Mouse (Mus musculus) CH12.LX (cell line): Measurements from ENCODE around the gene Cox18. TPM values are rescaled to one million over a fixed set of nuclear protein-coding genes. Genes with fewer than 3 reads are reported as not detected.
A peak's percentile ranks its signal among the peaks of the same experiment; 100 is the strongest.
"Not testable (repeated sequence)": the region's sequence is repeated elsewhere in the genome, so short reads cannot be mapped to it uniquely, and the experiment has no call there.

Source experiments
- DNase-seq: peaks from one replicate; pipeline ENCODE4 v3.0.0-alpha.2; 2013; ENCODE audit errors: extremely low read depth
- H3K27ac ChIP-seq: 2 replicates; pipeline ENCODE4 v1.5.1; 2012; ENCODE audit warnings: low read depth, mild to moderate bottlenecking, control low read depth, moderate library complexity; ENCODE audit not compliant: insufficient read depth
- H3K27me3 ChIP-seq: replicated peaks from 2 replicates; pipeline ENCODE3; 2012; ENCODE audit warnings: inconsistent platforms
- H3K36me3 ChIP-seq, 2 experiments: replicated peaks in 1 of 2; 2 replicates each; pipeline versions ENCODE3 to v1.6.1; 2012; ENCODE audit warnings: inconsistent platforms in 1 of 2, low read length in 1 of 2, mild to moderate bottlenecking in 1 of 2, mixed read lengths in 1 of 2, moderate library complexity in 1 of 2; ENCODE audit not compliant: control insufficient read depth in 1 of 2, insufficient read depth in 1 of 2
- H3K4me1 ChIP-seq, 2 experiments: 2 replicates each; pipeline ENCODE4 v1.6.1; 2012; ENCODE audit warnings: inconsistent platforms in 1 of 2, moderate library complexity in 1 of 2; ENCODE audit not compliant: insufficient read depth in 2 of 2, control insufficient read depth in 1 of 2
- H3K4me2 ChIP-seq: 2 replicates; pipeline ENCODE4 v1.6.1; 2012; ENCODE audit warnings: low read depth, mild to moderate bottlenecking, control low read depth; ENCODE audit not compliant: poor library complexity, insufficient read depth, severe bottlenecking
- H3K4me3 ChIP-seq, 3 experiments: fragments of 150-350 bp in 1 of 3; sonication (generic) in 1 of 3; replicated peaks in 1 of 3; 2 replicates each; pipeline versions ENCODE3 to v1.5.1; 2011 to 2012; ENCODE audit warnings: low read depth in 2 of 3, low read length in 2 of 3, mild to moderate bottlenecking in 2 of 3, moderate library complexity in 2 of 3, control low read depth in 1 of 3, improper control_type of control experiment in 1 of 3, inconsistent platforms in 1 of 3, mixed read lengths in 1 of 3; ENCODE audit not compliant: poor library complexity in 1 of 3
- H3K79me2 ChIP-seq: replicated peaks from 2 replicates; pipeline ENCODE4 v1.6.1; 2012; ENCODE audit warnings: mild to moderate bottlenecking, moderate library complexity; ENCODE audit not compliant: control insufficient read depth, poor library complexity, insufficient read depth, severe bottlenecking; ENCODE audit errors: extremely low read depth
- H3K9ac ChIP-seq: 2 replicates; pipeline ENCODE4 v1.6.1; 2012; ENCODE audit warnings: low read depth, mild to moderate bottlenecking, control low read depth, moderate library complexity; ENCODE audit not compliant: insufficient read depth
- H3K9me3 ChIP-seq: replicated peaks from 2 replicates; pipeline ENCODE3; 2012; ENCODE audit warnings: low read length, inconsistent platforms, mixed read lengths
- BHLHE40 ChIP-seq: IDR thresholded peaks from 2 replicates; pipeline ENCODE4 v1.6.1; 2011; ENCODE audit warnings: mild to moderate bottlenecking, low read depth, low read length, improper control_type of control experiment
- CTCF ChIP-seq, 2 experiments: IDR thresholded peaks in 1 of 2; conservative IDR thresholded peaks in 1 of 2; 2 replicates each; pipeline ENCODE4 v1.5.1; 2011 to 2012; ENCODE audit warnings: low read depth in 2 of 2, low read length in 2 of 2, improper control_type of control experiment in 1 of 2, inconsistent platforms in 1 of 2, mild to moderate bottlenecking in 1 of 2, moderate library complexity in 1 of 2
- E2F4 ChIP-seq: IDR thresholded peaks from 2 replicates; pipeline ENCODE4 v1.6.1; 2011; ENCODE audit warnings: low read depth, low read length, improper control_type of control experiment; ENCODE audit not compliant: insufficient replicate concordance
- ELF1 ChIP-seq: IDR thresholded peaks from 2 replicates; pipeline ENCODE4 v1.6.1; 2014; ENCODE audit warnings: low read depth, mild to moderate bottlenecking, inconsistent platforms, low read length, improper control_type of control experiment
- EP300 ChIP-seq: IDR thresholded peaks from 2 replicates; pipeline ENCODE4 v1.6.1; 2011; ENCODE audit warnings: low read length, improper control_type of control experiment
- ETS1 ChIP-seq: conservative IDR thresholded peaks from 2 replicates; pipeline ENCODE4 v1.6.1; 2012; ENCODE audit warnings: low read depth, mild to moderate bottlenecking, inconsistent platforms, low read length, improper control_type of control experiment, moderate library complexity
- HCFC1 ChIP-seq: IDR thresholded peaks from 2 replicates; pipeline ENCODE4 v1.6.1; 2012; ENCODE audit warnings: low read depth, mild to moderate bottlenecking, inconsistent platforms, low read length, improper control_type of control experiment
- IRF4 ChIP-seq: IDR thresholded peaks from 2 replicates; pipeline ENCODE4 v1.6.1; 2014; ENCODE audit warnings: low read depth, mild to moderate bottlenecking, inconsistent platforms, low read length, improper control_type of control experiment
- JUND ChIP-seq: conservative IDR thresholded peaks from 2 replicates; pipeline ENCODE4 v1.6.1; 2011; ENCODE audit warnings: low read depth, low read length, improper control_type of control experiment
- KAT2A ChIP-seq: IDR thresholded peaks from 2 replicates; pipeline ENCODE4 v1.6.1; 2012; ENCODE audit warnings: low read length, improper control_type of control experiment, inconsistent platforms; ENCODE audit not compliant: insufficient replicate concordance
- MAX ChIP-seq: IDR thresholded peaks from 2 replicates; pipeline ENCODE4 v1.6.1; 2011; ENCODE audit warnings: low read length, improper control_type of control experiment
- MAZ ChIP-seq: IDR thresholded peaks from 2 replicates; pipeline ENCODE4 v1.6.1; 2012; ENCODE audit warnings: low read depth, mild to moderate bottlenecking, inconsistent platforms, low read length, improper control_type of control experiment, moderate library complexity
- MEF2A ChIP-seq: IDR thresholded peaks from 2 replicates; pipeline ENCODE4 v1.6.1; 2014; ENCODE audit warnings: low read depth, mild to moderate bottlenecking, inconsistent platforms, low read length, improper control_type of control experiment, borderline replicate concordance
- MXI1 ChIP-seq: IDR thresholded peaks from 2 replicates; pipeline ENCODE4 v1.6.1; 2011; ENCODE audit warnings: mild to moderate bottlenecking, low read depth, low read length, improper control_type of control experiment
- MYC ChIP-seq: IDR thresholded peaks from 2 replicates; pipeline ENCODE4 v1.6.1; 2011; ENCODE audit warnings: low read depth, mild to moderate bottlenecking, improper control_type of control experiment, low read length
- NELFE ChIP-seq: IDR thresholded peaks from 2 replicates; pipeline ENCODE4 v1.6.1; 2011; ENCODE audit warnings: low read depth, low read length, improper control_type of control experiment
- NRF1 ChIP-seq: IDR thresholded peaks from 2 replicates; pipeline ENCODE4 v1.6.1; 2014; ENCODE audit warnings: low read depth, mild to moderate bottlenecking, inconsistent platforms, low read length, improper control_type of control experiment, moderate library complexity
- PAX5 ChIP-seq: IDR thresholded peaks from 2 replicates; pipeline ENCODE4 v1.6.1; 2012; ENCODE audit warnings: low read length, inconsistent platforms, mixed read lengths
- POLR2A ChIP-seq: IDR thresholded peaks from 2 replicates; pipeline ENCODE4 v1.6.1; 2011; ENCODE audit warnings: low read depth, mild to moderate bottlenecking, improper control_type of control experiment, low read length
- POLR2AphosphoS2 ChIP-seq: IDR thresholded peaks from 2 replicates; pipeline ENCODE4 v1.6.1; 2011; ENCODE audit warnings: low read depth, low read length, improper control_type of control experiment
- RAD21 ChIP-seq: IDR thresholded peaks from 2 replicates; pipeline ENCODE4 v1.6.1; 2011; ENCODE audit warnings: low read depth, mild to moderate bottlenecking, low read length, improper control_type of control experiment, moderate library complexity
- RCOR1 ChIP-seq: conservative IDR thresholded peaks from 2 replicates; pipeline ENCODE4 v1.6.1; 2012; ENCODE audit warnings: low read depth, mild to moderate bottlenecking, inconsistent platforms, low read length, improper control_type of control experiment
- SIN3A ChIP-seq: IDR thresholded peaks from 2 replicates; pipeline ENCODE4 v1.6.1; 2012; ENCODE audit warnings: low read length, improper control_type of control experiment, inconsistent platforms
- SMC3 ChIP-seq: IDR thresholded peaks from 2 replicates; pipeline ENCODE4 v1.6.1; 2011; ENCODE audit warnings: low read depth, low read length, improper control_type of control experiment
- TBP ChIP-seq: conservative IDR thresholded peaks from 2 replicates; pipeline ENCODE4 v1.6.1; 2011; ENCODE audit warnings: low read depth, low read length, improper control_type of control experiment
- TCF12 ChIP-seq: IDR thresholded peaks from 2 replicates; pipeline ENCODE4 v1.6.1; 2014; ENCODE audit warnings: low read depth, mild to moderate bottlenecking, inconsistent platforms, low read length, improper control_type of control experiment
- UBTF ChIP-seq: IDR thresholded peaks from 2 replicates; pipeline ENCODE4 v1.6.1; 2012; ENCODE audit warnings: low read depth, mild to moderate bottlenecking, inconsistent platforms, low read length, improper control_type of control experiment, moderate library complexity
- USF1 ChIP-seq: IDR thresholded peaks from 2 replicates; pipeline ENCODE4 v1.6.1; 2014; ENCODE audit warnings: low read depth, mild to moderate bottlenecking, inconsistent platforms, low read length, improper control_type of control experiment
- USF2 ChIP-seq: conservative IDR thresholded peaks from 2 replicates; pipeline ENCODE4 v1.6.1; 2011; ENCODE audit warnings: low read depth, low read length, improper control_type of control experiment
- ZC3H11A ChIP-seq: IDR thresholded peaks from 2 replicates; pipeline ENCODE4 v1.6.1; 2012; ENCODE audit warnings: low read depth, mild to moderate bottlenecking, inconsistent platforms, low read length, improper control_type of control experiment
- ZMIZ1 ChIP-seq: IDR thresholded peaks from 2 replicates; pipeline ENCODE4 v1.6.1; 2012; ENCODE audit warnings: low read depth, mild to moderate bottlenecking, inconsistent platforms, low read length, improper control_type of control experiment
- ZNF384 ChIP-seq: IDR thresholded peaks from 2 replicates; pipeline ENCODE4 v1.6.1; 2012; ENCODE audit warnings: low read depth, low read length, improper control_type of control experiment, inconsistent platforms
- dilution Hi-C: fragments of 300-500 bp; cut with MboI; formaldehyde crosslinking; loops from 2 replicates; pipeline ENCODE4 v1.14.3; 2020; ENCODE audit warnings: low sequenced_read_pairs; ENCODE audit not compliant: extremely low pct_unique_long_range_greater_than_20kb, extremely low pct_ligation_motif_present
- in situ Hi-C: fragments of 300-500 bp; cut with MboI; formaldehyde crosslinking; loops from 3 replicates; pipeline ENCODE4 v1.14.3; 2019; ENCODE audit warnings: low sequenced_read_pairs, low pct_ligation_motif_present, low pct_unique_long_range_greater_than_20kb, mixed read lengths
- polyA plus RNA-seq: library from polyadenylated mRNA; unstranded; fragments of >175 nt; gene quantifications from 2 replicates; pipeline ENCODE4 v1.2.1, GENCODE M21; 2012; ENCODE audit warnings: low read depth; ENCODE audit not compliant: insufficient read length
- total RNA-seq, 2 experiments: library from RNA; depleted of rRNA; stranded (reverse); fragments of 300-350 nt in 1 of 2; fragments of >200 nt in 1 of 2; gene quantifications; 2 replicates each; pipeline ENCODE4 v1.2.3; 2012 to 2014

Cox18 gene
- total RNA-seq (2012; rRNA removed) (23.7 and 26.7 TPM in 2 replicates), total RNA-seq (2014; rRNA removed) (42.0 and 44.8 TPM in 2 replicates), polyA plus RNA-seq (36.3 and 40.8 TPM in 2 replicates)

DNA sequence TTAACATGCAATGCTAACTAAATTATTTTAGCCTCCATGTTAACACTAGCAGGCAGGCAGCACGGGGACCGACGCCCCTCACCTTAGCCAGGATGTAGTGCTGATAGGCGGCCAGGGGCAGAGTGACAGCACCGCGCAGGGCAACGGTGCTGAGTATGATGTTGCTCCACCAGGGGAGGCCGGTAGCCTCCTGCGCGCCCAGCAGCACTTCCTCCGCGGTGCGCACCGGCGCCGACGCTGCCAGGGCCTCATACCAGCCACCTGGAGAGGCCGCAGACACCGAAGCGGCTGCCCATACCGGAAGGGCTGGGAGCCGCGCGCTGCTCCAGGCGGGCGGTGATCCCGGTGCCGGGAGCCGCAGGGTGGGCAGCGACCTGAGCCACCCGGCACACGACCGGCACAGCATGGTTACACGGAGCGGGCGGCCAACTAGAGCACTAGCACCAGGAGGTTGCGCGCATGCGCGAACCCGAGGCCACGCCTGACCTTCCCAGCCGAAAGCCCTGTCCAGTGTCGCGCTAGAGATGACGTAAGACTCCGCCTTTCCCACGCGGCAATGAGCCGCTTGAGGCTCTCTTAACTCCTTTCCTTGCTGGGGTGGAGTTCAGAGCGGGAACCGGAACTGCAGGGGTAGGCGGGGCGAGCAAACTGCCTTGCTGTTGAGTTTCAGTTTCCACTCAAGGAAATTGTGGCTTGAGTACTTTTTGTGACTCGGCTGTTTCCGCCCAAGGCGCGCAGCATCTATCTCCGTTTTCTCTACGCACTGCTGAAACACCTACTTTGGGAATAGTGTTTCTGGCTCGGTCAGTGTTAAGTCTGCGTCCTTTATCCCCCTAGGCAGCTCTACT, at the start of gene Cox18:
Gene Cox18 (minus strand): TSS at position 468 of the 848 bp plus-strand sequence.
- in situ Hi-C loops (loop anchor here (10.0 to 25.0 kb wide), 3 partner anchors 141 to 389 kb away; partner anchors contain the start of genes Afp, Ankrd17 and Gm9958), dilution Hi-C loops (no loop called here)

DNA sequence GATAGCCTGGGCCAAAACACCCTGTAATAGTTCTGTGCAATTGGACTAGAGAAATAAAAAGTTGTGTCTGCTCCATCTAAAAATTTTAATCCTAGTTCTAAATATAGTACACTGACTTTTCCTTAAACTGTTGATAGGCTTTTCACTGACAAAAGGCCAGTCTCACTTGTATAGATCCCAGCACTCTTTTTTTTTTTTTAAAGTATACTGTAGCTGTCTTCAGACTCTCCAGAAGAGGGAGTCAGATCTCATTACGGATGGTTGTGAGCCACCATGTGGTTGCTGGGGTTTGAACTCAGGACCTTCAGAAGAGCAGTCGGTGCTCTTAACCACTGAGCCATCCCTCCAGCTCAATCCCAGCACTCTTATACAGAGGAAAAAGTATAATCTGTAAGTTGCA, 38.4 kb upstream of the Cox18 start:
- not testable (repeated sequence) for H3K4me1 ChIP-seq

More for the DNA sequence above, at the start of gene Cox18:
- Histone ChIP-seq H3K27me3 (no peaks in the 10 kb centered on the region), H3K36me3 (peaks cover 27 to 65% of the 10 kb centered on the region in 2 experiments), H3K4me3 (peak within 1 kb of the TSS; percentile 67 to 95 (median 82)), H3K4me1 (peaks cover 0 to 19% of the 10 kb centered on the region in 2 experiments; a peak in 2 of 4 replicates), H3K79me2 (peaks cover 7% of the 10 kb centered on the region), H3K9ac (peak within 1 kb of the TSS; percentile 71), H3K27ac (peak within 1 kb of the TSS; percentile 86), H3K4me2 (peak within 1 kb of the TSS; percentile 96), H3K9me3 (no peaks in the 10 kb centered on the region)
- DNase-seq = peak; percentile 99
- TF ChIP-seq RCOR1 (no peak), PAX5 (no peak), ZNF384 (no peak), TCF12 (peak; percentile 70; the same call in 1 of the 2 replicates), KAT2A (no peak), POLR2A (peak; percentile 97), MAZ (no peak), MAX (no peak; the same call in 1 of the 2 replicates), TBP (peak; percentile 81), NELFE (peak; percentile 91), RAD21 (no peak), IRF4 (no peak; the same call in 1 of the 2 replicates), MYC (peak; percentile 97), ZC3H11A (no peak), HCFC1 (peak; percentile 83), JUND (no peak), BHLHE40 (no peak), CTCF (conservative IDR thresholded peaks at IDR 0.05 in 1 of 2, IDR thresholded peaks at IDR 0.05 in 1 of 2; ENCODE audit: low read depth in 2 of 2, low read length in 2 of 2) (no peak), EP300 (no peak), USF2 (no peak), ZMIZ1 (no peak; the same call in 1 of the 2 replicates), POLR2AphosphoS2 (peak; percentile 97), MEF2A (no peak), NRF1 (peak; percentile 91), ETS1 (peak; percentile 76), USF1 (no peak), MXI1 (no peak; the same call in 1 of the 2 replicates), ELF1 (peak; percentile 96), E2F4 (no peak; the same call in 1 of the 2 replicates), UBTF (peak; percentile 83), SIN3A (no peak; the same call in none of the 2 replicates), SMC3 (no peak)

More for the DNA sequence above, 38.4 kb upstream of the Cox18 start:
- H3K9me3 ChIP-seq, H3K4me3 ChIP-seq, H3K4me2 ChIP-seq, H3K27me3 ChIP-seq, dilution Hi-C loops, H3K9ac ChIP-seq, H3K27ac ChIP-seq, DNase-seq, in situ Hi-C loops, H3K79me2 ChIP-seq: not testable (repeated sequence)
- TF ChIP-seq CTCF (conservative IDR thresholded peaks at IDR 0.05 in 1 of 2, IDR thresholded peaks at IDR 0.05 in 1 of 2; ENCODE audit: low read depth in 2 of 2, low read length in 2 of 2) (peak in 1 of 2 experiments; percentile 22; a peak in 2 of 4 replicates), ZNF384 (peak; percentile 29; the same call in 1 of the 2 replicates)
- peaks cover 46 to 89% of the 10 kb centered on the region in 2 experiments for H3K36me3 ChIP-seq
